Mouse (Mus musculus): ENCODE measurements around the gene Gm21767. TPM values are rescaled to one million over a fixed set of nuclear protein-coding genes. Genes with fewer than 3 reads are reported as not detected.
"Not testable (repeated sequence)": the region's sequence is repeated elsewhere in the genome, so short reads cannot be mapped to it uniquely, and the experiment has no call there.

Gene Gm21767
- polyA plus RNA-seq (2015; fragmentation: Nextera tagmentation; extraction: Ambion mirVana): not detected in 2 replicates

DNA sequence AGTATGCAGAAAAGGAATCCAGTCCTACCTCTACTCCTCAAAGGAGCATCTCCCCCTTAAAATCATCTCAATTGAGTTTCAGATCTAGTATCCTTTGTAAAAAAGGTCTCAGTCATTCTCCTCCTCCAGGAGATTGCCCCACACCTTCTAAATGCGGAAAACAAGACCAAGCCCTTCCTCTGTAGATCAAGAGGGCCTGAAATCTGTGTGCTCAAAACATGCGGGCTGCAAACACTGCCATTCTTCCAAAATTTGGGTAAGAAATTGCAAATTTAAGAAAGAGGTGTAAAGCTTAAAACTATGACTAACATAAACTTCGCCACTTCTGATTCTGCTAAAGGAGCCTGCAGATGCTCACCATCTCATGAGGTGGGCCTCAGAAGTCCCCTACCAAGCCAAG lies at the start of gene Gm21767:
Gene Gm21767, plus strand, starts transcription at position 301 of the 400 bp plus-strand sequence.
- not testable (repeated sequence) for ATAC-seq (ENCODE audit: low FRiP score, low TSS enrichment); H3K36me3 ChIP-seq (ENCODE audit: control insufficient read depth, insufficient read depth, low read length); DNase-seq (ENCODE audit: low spot score); H3K9ac ChIP-seq (ENCODE audit: low read length); H3K27ac ChIP-seq (replicated peaks); H3K4me1 ChIP-seq (replicated peaks; ENCODE audit: control insufficient read depth, insufficient read depth); H3K9me3 ChIP-seq (ENCODE audit: control insufficient read depth, low read length); H3K4me3 ChIP-seq (ENCODE audit: low read depth, low read length); H3K4me2 ChIP-seq (replicated peaks; ENCODE audit: low read depth); H3K27me3 ChIP-seq (ENCODE audit: control insufficient read depth, insufficient read depth, low read length)
- WGBS: no CpG with 5 or more reads among the region's 3 CpGs
